Mouse (Mus musculus): Measurements from ENCODE around the gene Cmtm6.

- TF ChIP-seq GATA1 (IDR thresholded peaks at IDR 0.05; ENCODE audit: low read length) (no peak), TAL1 (IDR thresholded peaks at IDR 0.05; ENCODE audit: low read length) (no peak)
These were observed 30.8 kb upstream of the Cmtm6 start for GRCm38 (mm10) chr9:114699882-114700665.

Data from erythroblast, embryonic 14.5 days (primary cell).